Mouse (Mus musculus): Measurements from ENCODE around the gene Tnrc18. TPM values are rescaled to one million over a fixed set of nuclear protein-coding genes. Genes with fewer than 3 reads are reported as not detected.

Tnrc18 gene
- polyA plus RNA-seq, 1 experiment, result 13.9 TPM

- H3K4me3 ChIP-seq (ENCODE audit: low read depth, low read length), result no peak overlapping the region
- TF ChIP-seq EP300 (IDR thresholded peaks at IDR 0.05; ENCODE audit: insufficient read depth, low read depth, low read length) (no peak), POLR2A (IDR thresholded peaks at IDR 0.05; ENCODE audit: insufficient read depth, low read length) (no peak), CTCF (IDR thresholded peaks at IDR 0.05; ENCODE audit: low read depth, low read length) (no peak)
- no peak overlapping the region for H3K27ac ChIP-seq (ENCODE audit: insufficient read depth, low read length)
- H3K36me3 ChIP-seq (ENCODE audit: control insufficient read depth, insufficient read depth, low read length, poor library complexity, severe bottlenecking), result no peaks in the 10 kb centered on the region
- H3K9me3 ChIP-seq (replicated peaks; ENCODE audit: control insufficient read depth, insufficient read depth, low read length, poor library complexity, severe bottlenecking), result no peaks in the 10 kb centered on the region
- peaks cover 6% of the 10 kb centered on the region for H3K4me1 ChIP-seq (ENCODE audit: control insufficient read depth, insufficient read depth, low read length)
- H3K27me3 ChIP-seq (ENCODE audit: control insufficient read depth, insufficient read depth, low read length, poor library complexity, severe bottlenecking), result no peaks in the 10 kb centered on the region
- no peak overlapping the region for H3K9ac ChIP-seq (ENCODE audit: low read depth, poor library complexity, severe bottlenecking)
Observed at GRCm38 (mm10) chr5:142771034-142771433, 46.4 kb downstream of the Tnrc18 start.

- Histone ChIP-seq H3K9ac (ENCODE audit: low read depth, poor library complexity, severe bottlenecking) (no peak overlapping the region), H3K27ac (ENCODE audit: insufficient read depth, low read length) (no peak overlapping the region), H3K36me3 (ENCODE audit: control insufficient read depth, insufficient read depth, low read length, poor library complexity, severe bottlenecking) (no peaks in the 10 kb centered on the region)
Observed at GRCm38 (mm10) chr5:142769641-142770040, 47.8 kb downstream of the Tnrc18 start.

GRCm38 (mm10) chr5:142768352-142769267, 48.9 kb downstream of the Tnrc18 start:
- H3K4me3 ChIP-seq (ENCODE audit: low read depth, low read length), result no peak overlapping the region

More at GRCm38 (mm10) chr5:142769641-142770040, 47.8 kb downstream of the Tnrc18 start:
- no peak for TF ChIP-seq CTCF (IDR thresholded peaks at IDR 0.05; ENCODE audit: low read depth, low read length)
- TF ChIP-seq EP300 (IDR thresholded peaks at IDR 0.05; ENCODE audit: insufficient read depth, low read depth, low read length), result no peak
- TF ChIP-seq POLR2A (IDR thresholded peaks at IDR 0.05; ENCODE audit: insufficient read depth, low read length), result no peak
- Histone ChIP-seq H3K4me3 (ENCODE audit: low read depth, low read length) (no peak overlapping the region), H3K27me3 (ENCODE audit: control insufficient read depth, insufficient read depth, low read length, poor library complexity, severe bottlenecking) (no peaks in the 10 kb centered on the region), H3K4me1 (ENCODE audit: control insufficient read depth, insufficient read depth, low read length) (peaks cover 6% of the 10 kb centered on the region), H3K9me3 (replicated peaks; ENCODE audit: control insufficient read depth, insufficient read depth, low read length, poor library complexity, severe bottlenecking) (no peaks in the 10 kb centered on the region)

GRCm38 (mm10) chr5:142767937-142768336, 49.5 kb downstream of the Tnrc18 start:
- H3K27ac ChIP-seq (ENCODE audit: insufficient read depth, low read length), result no peak overlapping the region
- H3K9ac ChIP-seq (ENCODE audit: low read depth, poor library complexity, severe bottlenecking), result no peak overlapping the region
- TF ChIP-seq EP300 (IDR thresholded peaks at IDR 0.05; ENCODE audit: insufficient read depth, low read depth, low read length) (no peak), CTCF (IDR thresholded peaks at IDR 0.05; ENCODE audit: low read depth, low read length) (peak; percentile 37), POLR2A (IDR thresholded peaks at IDR 0.05; ENCODE audit: insufficient read depth, low read length) (no peak)
- no peaks in the 10 kb centered on the region for H3K27me3 ChIP-seq (ENCODE audit: control insufficient read depth, insufficient read depth, low read length, poor library complexity, severe bottlenecking)
- no peak overlapping the region for H3K4me3 ChIP-seq (ENCODE audit: low read depth, low read length)
- no peaks in the 10 kb centered on the region for H3K9me3 ChIP-seq (replicated peaks; ENCODE audit: control insufficient read depth, insufficient read depth, low read length, poor library complexity, severe bottlenecking)
- no peaks in the 10 kb centered on the region for H3K36me3 ChIP-seq (ENCODE audit: control insufficient read depth, insufficient read depth, low read length, poor library complexity, severe bottlenecking)
- peaks cover 6% of the 10 kb centered on the region for H3K4me1 ChIP-seq (ENCODE audit: control insufficient read depth, insufficient read depth, low read length)

More at GRCm38 (mm10) chr5:142768352-142769267, 48.9 kb downstream of the Tnrc18 start:
- no peaks in the 10 kb centered on the region for H3K27me3 ChIP-seq (ENCODE audit: control insufficient read depth, insufficient read depth, low read length, poor library complexity, severe bottlenecking)
- no peak overlapping the region for H3K9ac ChIP-seq (ENCODE audit: low read depth, poor library complexity, severe bottlenecking)
- peak overlapping the region; percentile 2; the same call in 1 of the 2 replicates for H3K27ac ChIP-seq (ENCODE audit: insufficient read depth, low read length)
- no peaks in the 10 kb centered on the region for H3K9me3 ChIP-seq (replicated peaks; ENCODE audit: control insufficient read depth, insufficient read depth, low read length, poor library complexity, severe bottlenecking)
- H3K36me3 ChIP-seq (ENCODE audit: control insufficient read depth, insufficient read depth, low read length, poor library complexity, severe bottlenecking), result no peaks in the 10 kb centered on the region
- peaks cover 6% of the 10 kb centered on the region for H3K4me1 ChIP-seq (ENCODE audit: control insufficient read depth, insufficient read depth, low read length)
- TF ChIP-seq POLR2A (IDR thresholded peaks at IDR 0.05; ENCODE audit: insufficient read depth, low read length) (no peak), EP300 (IDR thresholded peaks at IDR 0.05; ENCODE audit: insufficient read depth, low read depth, low read length) (no peak), CTCF (IDR thresholded peaks at IDR 0.05; ENCODE audit: low read depth, low read length) (no peak)

GRCm38 (mm10) chr5:142766708-142767107, 50.8 kb downstream of the Tnrc18 start:
- no peaks in the 10 kb centered on the region for H3K36me3 ChIP-seq (ENCODE audit: control insufficient read depth, insufficient read depth, low read length, poor library complexity, severe bottlenecking)
- H3K9me3 ChIP-seq (replicated peaks; ENCODE audit: control insufficient read depth, insufficient read depth, low read length, poor library complexity, severe bottlenecking), result no peaks in the 10 kb centered on the region
- TF ChIP-seq EP300 (IDR thresholded peaks at IDR 0.05; ENCODE audit: insufficient read depth, low read depth, low read length) (no peak), POLR2A (IDR thresholded peaks at IDR 0.05; ENCODE audit: insufficient read depth, low read length) (no peak), CTCF (IDR thresholded peaks at IDR 0.05; ENCODE audit: low read depth, low read length) (no peak)
- H3K27ac ChIP-seq (ENCODE audit: insufficient read depth, low read length), result no peak overlapping the region
- H3K4me1 ChIP-seq (ENCODE audit: control insufficient read depth, insufficient read depth, low read length), result peaks cover 6% of the 10 kb centered on the region
- no peak overlapping the region for H3K9ac ChIP-seq (ENCODE audit: low read depth, poor library complexity, severe bottlenecking)
- no peaks in the 10 kb centered on the region for H3K27me3 ChIP-seq (ENCODE audit: control insufficient read depth, insufficient read depth, low read length, poor library complexity, severe bottlenecking)
- no peak overlapping the region for H3K4me3 ChIP-seq (ENCODE audit: low read depth, low read length)

GRCm38 (mm10) chr5:142764889-142765288, 52.6 kb downstream of the Tnrc18 start:
- H3K27ac ChIP-seq (ENCODE audit: insufficient read depth, low read length), result no peak overlapping the region
- H3K9me3 ChIP-seq (replicated peaks; ENCODE audit: control insufficient read depth, insufficient read depth, low read length, poor library complexity, severe bottlenecking), result no peaks in the 10 kb centered on the region
- H3K27me3 ChIP-seq (ENCODE audit: control insufficient read depth, insufficient read depth, low read length, poor library complexity, severe bottlenecking), result no peaks in the 10 kb centered on the region
- TF ChIP-seq EP300 (IDR thresholded peaks at IDR 0.05; ENCODE audit: insufficient read depth, low read depth, low read length) (no peak), CTCF (IDR thresholded peaks at IDR 0.05; ENCODE audit: low read depth, low read length) (no peak), POLR2A (IDR thresholded peaks at IDR 0.05; ENCODE audit: insufficient read depth, low read length) (no peak)
- H3K9ac ChIP-seq (ENCODE audit: low read depth, poor library complexity, severe bottlenecking), result no peak overlapping the region
- H3K4me1 ChIP-seq (ENCODE audit: control insufficient read depth, insufficient read depth, low read length), result peaks cover 6% of the 10 kb centered on the region
- peak overlapping the region; percentile 19 for H3K4me3 ChIP-seq (ENCODE audit: low read depth, low read length)
- H3K36me3 ChIP-seq (ENCODE audit: control insufficient read depth, insufficient read depth, low read length, poor library complexity, severe bottlenecking), result no peaks in the 10 kb centered on the region
